Mouse (Mus musculus): ENCODE measurements around the gene Pef1.

Pef1 gene

DNA sequence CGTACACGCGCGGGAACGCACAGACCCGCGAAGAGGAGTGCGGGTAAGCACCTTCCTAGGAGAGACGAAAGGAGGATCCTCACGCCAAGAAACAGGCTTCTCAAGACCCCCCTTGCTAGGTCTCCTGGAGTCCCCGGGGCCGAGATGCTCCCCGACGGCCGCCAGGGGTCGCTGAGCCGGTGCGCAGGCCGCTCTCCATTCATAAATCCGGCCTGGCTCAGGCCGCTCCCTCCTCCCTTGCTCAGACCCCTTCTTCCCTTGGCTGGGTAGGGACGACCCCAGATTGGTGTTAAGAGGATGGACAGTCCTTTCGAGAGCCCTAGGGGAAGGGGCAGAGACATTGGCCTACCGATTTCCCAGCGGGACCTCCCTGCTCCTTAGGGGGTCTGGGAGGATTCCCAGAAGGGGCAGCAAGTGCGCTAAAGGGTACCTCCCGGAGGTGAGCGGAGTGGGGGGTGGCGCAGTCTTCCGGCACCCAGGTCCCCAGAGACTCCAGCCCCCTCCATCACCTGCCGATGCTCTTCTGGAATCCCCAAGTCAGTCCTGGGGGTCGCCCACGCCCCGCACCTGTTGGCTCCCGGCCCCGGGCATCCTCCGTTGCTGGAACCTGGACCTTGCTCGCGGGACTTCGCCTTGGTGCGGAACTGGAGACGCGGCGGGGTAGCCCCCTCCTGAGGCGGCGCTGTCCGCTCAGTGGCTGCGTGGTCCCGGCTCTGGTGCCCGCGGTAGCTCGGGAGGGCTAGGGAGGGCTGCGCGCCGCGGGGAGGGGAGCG is 36.3 kb downstream of the Pef1 start:
- peak; percentile 87 for DNase-seq (ENCODE audit: low read depth, low spot score)

DNA sequence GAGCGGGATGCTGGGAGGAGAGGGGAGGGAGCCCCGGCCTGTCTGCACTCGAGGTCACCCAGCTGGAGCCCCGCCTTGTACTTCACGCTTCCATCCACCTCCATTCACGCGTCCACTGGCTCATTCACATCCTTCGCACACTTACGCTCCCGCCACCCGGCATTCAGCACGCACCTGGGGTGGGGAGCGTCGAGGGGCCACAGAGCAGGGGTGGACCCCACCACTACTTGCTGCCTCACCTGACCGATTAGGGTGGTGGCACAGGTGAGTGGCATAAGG is 36.8 kb downstream of the Pef1 start, which contains the start of gene Hcrtr1:
TSS of gene Hcrtr1 (minus strand) at position 146 of the 279 bp plus-strand sequence.
- DNase-seq (ENCODE audit: low read depth, low spot score): peak; percentile 24

DNA sequence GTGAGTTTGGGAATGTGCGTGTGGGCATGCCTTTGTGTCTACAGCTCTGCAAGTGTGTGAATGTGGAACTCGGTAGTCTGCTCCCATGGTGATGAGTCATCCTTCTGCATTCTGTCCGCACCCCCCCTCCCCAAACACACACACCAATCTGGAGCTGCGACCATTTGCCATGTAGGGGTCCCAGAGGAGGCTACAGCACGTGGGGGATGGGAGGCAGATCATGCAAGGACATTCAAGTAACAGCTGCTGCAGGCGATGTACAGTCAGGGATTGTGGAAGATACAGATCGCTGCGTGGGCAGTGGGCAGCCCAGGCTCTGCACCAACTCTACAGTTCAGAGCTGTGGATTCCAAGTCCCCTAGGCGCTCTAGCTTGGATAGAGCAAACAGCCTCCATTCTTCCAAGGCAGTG is 38.6 kb downstream of the Pef1 start:
- peak; percentile 34 for DNase-seq (ENCODE audit: low read depth, low spot score)

DNA sequence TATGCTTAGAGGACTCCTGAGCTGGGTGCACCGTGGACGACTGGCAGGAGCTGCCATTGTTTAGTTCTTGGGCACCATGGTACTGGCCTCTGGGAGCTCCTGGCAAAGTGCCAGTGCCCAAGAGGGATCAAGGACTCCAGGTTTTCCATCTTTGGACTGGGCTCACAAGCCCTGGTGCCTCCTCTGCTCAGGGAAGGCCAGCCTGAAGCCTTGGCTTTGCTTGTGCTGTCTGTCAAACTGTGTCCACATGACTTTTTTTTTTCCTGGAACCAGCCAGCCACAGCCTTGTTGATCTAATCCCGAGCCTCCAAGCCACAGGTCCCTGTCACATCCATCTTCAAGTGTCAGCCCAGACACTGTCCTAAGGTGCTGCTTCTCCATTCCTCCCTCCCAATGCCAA is 39.4 kb downstream of the Pef1 start:
- DNase-seq (ENCODE audit: low read depth, low spot score): no peak

DNA sequence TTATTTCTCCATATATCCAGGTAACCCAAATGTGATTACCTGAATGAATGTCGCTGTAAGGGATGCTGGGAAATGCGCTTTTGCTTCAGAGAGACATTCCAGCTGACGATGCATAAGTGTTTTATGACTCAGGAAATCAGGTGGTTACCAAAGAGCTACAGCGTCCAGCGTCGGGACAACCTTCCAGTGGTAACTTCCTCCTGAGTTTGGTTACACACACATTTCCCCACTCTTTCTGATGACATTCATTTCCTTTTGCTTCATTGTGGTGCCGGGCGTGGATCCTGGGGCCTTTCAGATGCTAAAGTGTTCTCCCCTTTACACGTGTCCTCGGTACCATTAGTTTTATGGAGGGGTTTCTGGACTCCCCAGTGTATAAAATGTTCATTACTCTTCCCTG is 46.0 kb downstream of the Pef1 start:
- DNase-seq (ENCODE audit: low read depth, low spot score): no peak

DNA sequence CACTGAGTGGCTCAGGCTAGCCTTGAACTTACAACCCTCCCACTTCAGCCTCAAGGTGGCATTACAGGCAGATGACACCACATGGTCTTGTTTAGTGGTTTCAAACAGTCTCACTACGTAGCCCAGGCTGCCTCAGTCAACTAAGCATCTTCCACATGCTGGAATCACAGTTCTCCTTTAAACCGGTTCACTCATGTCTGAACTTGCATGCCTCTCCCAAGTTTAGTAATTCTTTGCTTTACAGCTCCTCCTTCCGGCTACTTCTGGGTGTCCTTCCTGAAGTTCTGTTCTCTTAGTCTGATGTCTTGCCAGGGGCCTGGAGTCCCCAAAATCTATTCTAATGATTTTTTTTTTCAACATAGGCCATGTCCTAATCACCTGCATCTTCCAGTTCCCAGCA is 51.9 kb downstream of the Pef1 start:
- DNase-seq (ENCODE audit: low read depth, low spot score): no peak

DNA sequence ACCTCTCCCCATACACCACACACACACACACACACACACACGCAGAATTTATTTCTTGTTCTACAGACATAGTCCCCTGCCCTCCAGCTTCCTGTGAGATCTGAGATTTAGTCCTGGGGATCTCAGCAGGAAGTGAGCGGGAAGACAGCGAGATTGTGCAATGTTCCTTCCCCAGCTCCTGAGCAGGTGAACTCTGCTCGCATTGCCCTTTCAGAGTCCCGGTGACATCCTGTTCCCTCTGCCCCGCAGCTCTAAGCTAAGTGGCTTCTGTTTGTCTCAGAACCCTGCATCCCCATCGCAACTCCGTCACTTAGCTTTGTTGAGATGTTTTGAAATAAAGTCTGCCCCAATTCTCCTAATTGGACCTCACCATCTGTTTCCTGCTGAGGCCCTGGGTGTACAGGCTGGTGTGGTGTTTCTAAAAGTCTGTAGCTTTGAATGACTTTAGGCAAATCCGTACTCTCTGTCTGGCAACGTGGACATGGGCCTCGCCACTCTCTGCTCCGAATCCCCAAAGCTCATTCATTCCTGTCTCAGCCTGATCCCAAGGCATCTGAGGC is 54.5 kb downstream of the Pef1 start:
- no peak for DNase-seq (ENCODE audit: low read depth, low spot score)

DNA sequence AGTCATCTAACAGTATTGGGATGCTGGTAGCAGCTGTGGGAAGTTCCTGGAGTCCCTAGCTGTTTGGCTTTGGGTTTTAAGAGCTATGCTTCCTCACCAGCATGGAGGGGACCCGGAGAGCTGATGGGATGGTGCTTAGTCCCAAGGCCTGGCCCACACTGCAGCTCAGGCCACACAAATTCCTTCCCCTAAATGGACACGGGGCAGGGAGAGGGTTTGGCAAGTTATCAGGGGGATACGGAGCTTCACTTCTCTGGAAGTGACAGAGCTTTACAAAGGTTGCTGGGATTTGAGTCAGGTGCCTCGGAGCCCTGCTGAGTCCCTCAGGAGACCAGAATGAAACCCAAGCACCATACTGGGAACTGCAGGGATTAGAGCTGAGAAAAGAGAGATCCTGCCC is 59.0 kb downstream of the Pef1 start:
- DNase-seq (ENCODE audit: low read depth, low spot score): no peak

DNA sequence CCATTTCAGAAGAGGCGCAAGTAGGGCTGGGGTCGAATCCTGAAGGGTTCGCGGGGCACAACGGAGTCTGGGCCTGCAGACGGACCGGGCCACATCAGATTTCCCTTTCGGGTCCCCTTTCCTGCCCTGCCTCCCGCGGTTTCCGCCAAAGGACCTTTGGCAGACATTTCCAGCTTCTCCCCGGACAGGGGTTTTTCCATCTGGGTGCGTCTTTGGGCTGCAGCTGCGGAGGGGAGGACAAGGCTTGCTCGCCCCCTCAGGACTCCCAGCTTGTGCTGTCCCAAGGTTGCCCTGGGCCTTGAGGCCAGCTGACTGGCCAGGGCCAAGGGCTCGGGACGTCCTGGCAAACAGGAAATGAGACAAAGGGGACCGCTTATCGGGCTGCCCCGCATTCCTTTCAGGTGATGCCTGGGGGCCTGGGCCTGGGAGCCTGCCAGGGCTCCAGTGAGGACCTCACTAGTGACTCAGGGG is 61.1 kb downstream of the Pef1 start:
- no peak for DNase-seq (ENCODE audit: low read depth, low spot score)

DNA sequence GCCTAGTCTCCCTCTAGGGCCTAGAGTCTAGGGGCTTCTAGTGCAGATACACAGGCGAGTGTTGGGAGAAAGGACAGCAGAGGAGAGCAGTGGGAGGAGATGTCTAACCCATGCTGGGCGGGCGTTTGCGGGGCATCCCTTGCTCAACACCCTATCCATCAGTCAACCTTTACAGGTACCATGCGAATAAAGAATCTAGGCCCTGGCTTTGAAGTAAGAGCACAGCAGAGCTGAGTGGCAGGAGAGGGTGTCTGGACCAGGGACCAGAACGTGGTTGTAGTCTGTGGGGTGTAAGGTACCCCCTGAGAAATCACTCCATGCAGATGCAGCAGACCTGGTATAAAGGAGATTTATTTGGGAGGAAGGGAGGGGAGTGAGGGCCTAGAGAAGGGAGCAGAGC is 61.8 kb downstream of the Pef1 start:
- no peak for DNase-seq (ENCODE audit: low read depth, low spot score)

DNA sequence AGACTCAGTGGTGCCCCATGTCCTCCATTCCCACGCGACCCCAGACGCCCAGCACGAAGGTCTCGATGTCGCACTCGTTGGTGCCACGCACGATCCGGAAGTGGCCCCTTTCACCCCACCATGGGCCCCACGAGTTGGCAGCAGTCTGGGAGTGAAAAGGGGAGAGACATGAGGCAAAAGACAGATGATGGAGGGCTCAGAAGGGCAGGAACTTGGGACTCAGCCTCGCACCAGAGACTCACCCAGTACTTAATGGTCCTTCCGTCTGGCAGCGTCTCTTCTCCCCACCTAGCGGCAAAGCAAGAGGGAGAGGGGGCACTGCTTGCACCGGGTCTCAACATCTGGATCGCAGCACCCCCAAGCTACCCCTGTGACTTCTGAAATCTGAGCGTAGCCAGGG is 63.7 kb downstream of the Pef1 start:
- no peak for DNase-seq (ENCODE audit: low read depth, low spot score)

DNA sequence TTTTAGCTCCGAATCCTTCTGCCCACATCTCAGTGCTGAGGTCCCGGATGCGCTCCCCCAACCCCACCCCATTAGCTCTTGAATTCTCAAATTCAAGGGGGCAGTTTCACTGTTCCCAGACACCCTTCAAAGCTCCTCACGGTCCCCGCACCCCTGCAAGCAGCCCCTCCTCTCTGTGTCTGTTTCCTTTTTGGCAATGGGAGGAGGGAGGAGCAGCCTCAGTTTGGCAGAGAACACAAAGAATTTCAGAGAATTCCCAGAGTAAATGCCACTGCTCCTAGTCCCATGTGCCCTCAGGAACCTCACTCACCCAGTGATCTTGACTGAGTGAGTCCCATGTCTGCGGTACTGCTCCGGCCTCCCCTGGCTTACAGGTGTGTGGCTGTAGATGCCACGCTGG is 64.2 kb downstream of the Pef1 start:
- no peak for DNase-seq (ENCODE audit: low read depth, low spot score)

DNA sequence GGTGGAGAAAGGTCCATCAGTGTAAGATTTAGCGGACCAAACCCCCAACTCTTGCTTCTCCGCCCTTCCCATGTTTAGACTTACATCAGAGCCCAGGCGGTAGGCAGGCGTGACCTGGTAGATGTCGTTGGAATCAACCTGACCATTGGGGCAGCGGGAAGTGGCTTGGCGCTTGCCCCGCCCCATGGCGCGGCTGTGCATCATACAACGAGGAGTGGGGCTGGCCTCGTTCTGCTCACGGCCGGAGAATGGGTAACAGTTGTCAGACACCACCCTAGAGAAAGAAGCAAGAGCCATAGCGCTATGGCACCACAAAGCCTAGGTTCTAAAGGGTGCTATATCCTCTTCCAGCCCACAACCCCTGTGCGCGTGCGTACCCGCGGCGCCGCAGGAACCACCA is 65.0 kb downstream of the Pef1 start:
- no peak for DNase-seq (ENCODE audit: low read depth, low spot score)

DNA sequence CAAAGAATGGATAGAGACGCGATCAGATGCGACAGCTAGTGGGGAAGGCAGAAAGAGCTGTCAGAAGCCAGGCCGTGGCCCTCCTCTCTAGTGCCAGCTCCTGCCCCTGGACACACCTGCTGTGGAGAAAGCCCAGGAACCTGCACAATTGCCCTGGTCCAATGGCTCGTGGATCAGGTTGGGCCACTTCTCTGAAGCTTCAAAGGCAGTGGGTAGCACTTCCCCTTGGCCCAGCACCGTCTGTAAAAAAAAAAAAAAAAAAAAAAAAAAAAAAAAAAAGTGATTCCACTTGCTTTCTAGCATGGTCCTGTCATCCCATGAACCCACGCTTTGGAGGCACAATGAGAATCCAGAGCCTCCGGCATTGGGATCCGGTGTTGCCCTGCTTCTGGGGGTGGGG is 65.5 kb downstream of the Pef1 start:
- DNase-seq (ENCODE audit: low read depth, low spot score): no peak

DNA sequence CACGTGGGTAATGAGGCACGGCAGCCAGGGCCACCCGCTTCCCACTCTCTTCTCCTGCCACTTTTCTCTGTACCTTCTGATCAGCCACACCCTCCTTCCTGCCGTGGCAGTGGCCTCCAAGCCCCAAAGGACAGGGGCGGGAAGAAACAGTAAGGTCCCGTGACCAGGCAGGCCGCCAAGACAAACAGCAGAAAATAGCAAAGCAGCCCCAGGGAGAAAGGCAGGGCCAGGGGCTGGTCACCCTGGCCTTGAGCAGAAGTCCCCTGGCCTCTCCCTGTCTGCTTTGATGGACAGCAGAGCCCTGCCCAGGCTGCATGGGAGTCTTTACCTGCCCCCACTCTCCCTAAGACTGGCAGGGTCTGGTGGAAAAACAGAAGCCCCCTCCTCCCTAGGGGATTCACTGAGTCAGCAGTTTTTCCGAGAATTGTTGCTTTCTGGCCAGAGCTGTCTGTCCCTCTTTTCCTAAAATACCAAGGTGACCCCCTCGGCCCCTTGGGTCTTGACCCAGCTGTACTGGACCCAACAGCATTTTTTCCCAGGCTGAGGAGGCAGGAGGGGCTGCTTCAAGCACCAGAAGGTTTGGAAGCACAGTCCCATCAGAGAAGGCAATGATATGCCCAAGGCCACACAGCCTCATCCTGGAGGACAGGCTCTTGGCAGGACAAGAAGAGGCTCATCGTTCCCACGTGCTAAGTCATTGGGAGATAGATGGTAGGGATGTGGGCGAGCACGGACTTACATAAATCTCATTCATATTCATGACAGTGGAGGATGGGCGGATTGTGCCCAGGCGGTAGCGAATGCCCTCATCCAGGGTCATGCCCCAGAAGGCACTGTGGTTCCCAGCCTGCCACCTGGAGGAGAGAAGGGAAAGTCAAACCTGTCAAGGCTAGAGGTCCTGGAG is 66.2 kb downstream of the Pef1 start:
- DNase-seq (ENCODE audit: low read depth, low spot score): no peak

DNA sequence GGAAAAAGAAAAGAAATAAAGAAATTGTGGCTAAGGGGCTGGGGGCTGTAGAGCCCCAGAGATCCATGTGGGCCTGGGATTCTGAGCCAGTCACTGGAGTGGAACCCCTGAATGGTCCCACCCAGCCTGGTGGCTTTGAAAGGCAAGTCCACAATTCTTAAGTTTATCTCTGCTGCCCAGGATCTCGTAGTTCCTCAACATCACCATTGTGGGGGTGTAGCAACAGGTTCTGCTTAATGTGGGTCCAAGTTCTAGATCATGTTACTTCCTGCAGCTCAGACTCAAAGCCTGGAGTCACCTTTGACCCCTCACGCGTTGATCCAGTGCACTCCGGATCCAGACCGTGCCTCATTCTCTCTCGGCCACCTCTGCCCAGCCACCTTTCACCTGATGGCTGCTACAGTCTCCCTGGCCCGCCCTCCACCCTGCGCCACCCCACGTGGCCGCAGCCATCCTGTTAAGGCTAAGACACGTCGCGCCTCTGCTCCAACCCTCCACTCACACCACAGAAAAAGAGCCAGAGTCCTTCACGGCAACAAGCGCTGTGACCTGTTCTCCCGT is 67.1 kb downstream of the Pef1 start:
- no peak for DNase-seq (ENCODE audit: low read depth, low spot score)

DNA sequence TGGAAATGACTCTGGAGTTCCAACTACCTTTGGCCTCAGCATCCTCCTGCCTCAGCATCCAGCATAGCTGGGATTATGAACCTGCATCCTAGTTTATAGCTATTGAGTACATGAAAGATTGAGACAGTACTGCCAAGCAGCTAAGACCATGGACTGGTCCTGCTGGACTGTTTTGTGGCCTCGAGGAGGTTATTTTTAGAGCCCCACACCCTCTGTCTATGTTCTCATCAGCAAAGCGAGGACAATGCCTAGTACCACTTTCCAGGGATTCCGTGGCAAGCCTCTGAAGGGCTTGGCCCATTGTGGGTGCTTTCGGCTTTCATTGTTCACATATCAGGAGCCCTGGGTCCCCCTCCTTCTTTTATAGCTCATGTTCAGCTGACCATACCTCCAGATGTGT is 68.0 kb downstream of the Pef1 start:
- no peak for DNase-seq (ENCODE audit: low read depth, low spot score)

DNA sequence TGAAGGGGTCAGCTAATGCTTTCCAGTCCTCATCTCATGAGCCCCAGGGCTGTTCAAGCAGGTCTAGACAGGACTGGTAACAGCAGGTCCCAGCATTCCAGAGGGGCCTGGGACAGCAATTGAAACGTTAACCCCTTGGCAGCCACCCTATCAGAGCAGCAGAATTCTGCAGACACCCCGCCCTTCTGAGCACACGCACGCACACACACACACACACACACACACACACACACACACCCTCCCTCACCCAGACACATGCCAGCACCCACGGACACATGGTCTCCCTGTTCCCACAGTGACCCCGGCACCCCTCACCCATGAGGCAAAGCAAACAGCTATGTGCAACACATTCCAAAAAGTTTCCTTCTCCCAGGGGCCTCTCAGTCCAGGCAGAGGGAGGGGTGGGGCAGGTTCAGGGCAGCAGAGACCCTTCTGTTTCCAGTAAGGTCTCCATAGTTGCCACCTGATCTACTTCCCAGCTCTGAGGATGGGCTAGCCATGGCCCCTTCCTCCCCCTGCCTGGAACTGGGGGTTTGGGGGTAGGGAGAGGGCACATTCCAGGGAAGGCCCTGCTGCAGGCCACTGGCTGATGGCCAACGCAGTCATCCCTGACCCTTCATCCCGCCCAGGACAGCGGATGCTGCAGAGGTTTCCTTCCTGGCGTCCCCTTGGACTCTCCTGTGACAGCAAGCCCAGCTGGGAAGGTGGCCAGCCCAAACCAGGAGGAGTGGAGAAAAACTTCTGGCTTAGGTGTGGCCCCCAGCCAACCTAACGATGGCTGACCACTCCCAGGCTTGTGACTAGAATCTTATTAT is 69.8 kb downstream of the Pef1 start:
- DNase-seq (ENCODE audit: low read depth, low spot score): no peak

DNA sequence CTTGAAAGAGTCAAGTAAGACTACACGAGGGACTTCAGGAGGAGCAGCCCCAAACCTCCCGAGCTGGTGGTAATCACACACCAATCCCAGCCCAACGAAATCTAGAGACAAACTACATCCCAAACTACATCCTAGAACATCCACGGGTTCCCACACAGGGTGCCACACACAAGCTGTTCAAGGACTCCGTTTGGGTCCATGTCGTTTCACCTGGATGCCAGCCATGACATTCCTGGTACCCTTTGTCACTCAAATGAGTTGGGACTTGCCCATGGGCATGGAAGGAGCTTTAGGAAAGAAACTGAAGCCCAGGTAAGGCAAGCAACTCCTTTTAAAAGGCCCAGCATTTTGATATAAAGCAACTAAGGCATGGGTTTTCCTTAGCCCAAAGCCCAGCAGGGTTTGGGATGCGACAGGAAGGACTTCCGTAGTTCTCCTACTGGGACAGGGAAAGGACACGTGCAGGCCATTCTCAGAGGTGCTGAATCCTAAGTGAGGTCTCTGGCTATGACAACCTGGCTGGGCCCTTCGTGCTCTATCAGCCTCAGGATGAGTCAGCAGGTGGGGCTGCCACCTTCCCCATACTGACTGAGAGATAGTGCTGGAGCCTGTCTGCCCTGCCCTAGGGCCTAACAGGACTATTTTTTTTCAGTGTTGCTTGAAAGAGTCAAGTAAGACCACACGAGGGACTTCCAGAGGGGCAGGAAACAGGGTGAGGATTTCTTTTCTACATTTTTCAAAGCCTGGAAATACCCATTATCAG is 70.9 kb downstream of the Pef1 start:
- DNase-seq (ENCODE audit: low read depth, low spot score): no peak

DNA sequence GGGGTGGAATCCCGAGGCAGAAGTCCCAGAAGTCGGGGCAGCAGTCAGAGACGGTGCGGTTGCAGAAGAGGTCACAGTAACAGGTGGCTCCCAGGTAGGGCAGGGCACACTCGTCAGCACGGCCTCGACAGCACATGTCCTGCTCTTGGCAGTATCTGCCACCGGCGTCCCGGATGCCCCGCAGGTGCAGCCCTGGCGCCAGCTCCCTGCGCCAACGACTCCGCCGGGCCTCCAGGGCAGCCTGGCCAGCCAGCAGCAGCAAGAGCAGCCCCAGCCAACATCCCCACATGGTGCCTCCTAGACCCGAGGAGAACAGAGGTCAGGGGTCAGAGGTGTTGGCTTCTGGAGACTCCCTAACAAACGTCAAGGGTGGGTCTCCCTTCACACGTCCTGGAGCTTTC is 71.6 kb downstream of the Pef1 start:
- no peak for DNase-seq (ENCODE audit: low read depth, low spot score)

Data from mesoderm, embryonic 11.5 days (tissue).